Mouse (Mus musculus) liver, adult 2 months (tissue): ENCODE data around the gene Lef1. TPM values are rescaled to one million over a fixed set of nuclear protein-coding genes. Genes with fewer than 3 reads are reported as not detected.

Source experiments
- DNase-seq: peaks from one replicate; pipeline ENCODE4 v3.0.0-alpha.2; 2011; ENCODE audit warnings: low read depth, low spot score; ENCODE audit errors: extremely low read depth
- H3K27ac ChIP-seq: fragments of 200-500 bp; replicated peaks from 2 replicates; pipeline ENCODE4 v1.5.1; 2012; ENCODE audit warnings: low read depth, mild to moderate bottlenecking, control low read depth, inconsistent platforms, low read length; ENCODE audit not compliant: insufficient read depth
- H3K27me3 ChIP-seq: fragments of 200-500 bp; 2 replicates; pipeline ENCODE4 v1.6.1; 2012; ENCODE audit warnings: mild to moderate bottlenecking, moderate library complexity, low read length, inconsistent platforms; ENCODE audit not compliant: control insufficient read depth, insufficient read depth
- H3K36me3 ChIP-seq: fragments of 200-500 bp; 2 replicates; pipeline ENCODE4 v1.6.1; 2012; ENCODE audit warnings: low read length, inconsistent platforms; ENCODE audit not compliant: control insufficient read depth, insufficient read depth
- H3K4me1 ChIP-seq: fragments of 200-500 bp; 2 replicates; pipeline ENCODE4 v1.6.1; 2011; ENCODE audit warnings: low read length; ENCODE audit not compliant: control insufficient read depth, insufficient read depth
- H3K4me3 ChIP-seq: fragments of 200-500 bp; 2 replicates; pipeline ENCODE4 v1.5.1; 2011; ENCODE audit warnings: low read depth, mild to moderate bottlenecking, control low read depth, low read length, moderate library complexity; ENCODE audit not compliant: insufficient read depth
- H3K79me2 ChIP-seq: fragments of 200-500 bp; 2 replicates; pipeline ENCODE4 v1.6.1; 2012; ENCODE audit warnings: inconsistent platforms, mild to moderate bottlenecking, low read length, moderate library complexity; ENCODE audit not compliant: control insufficient read depth, insufficient read depth
- H3K9ac ChIP-seq: fragments of 200-500 bp; 2 replicates; pipeline ENCODE4 v1.6.1; 2012; ENCODE audit warnings: low read depth, mild to moderate bottlenecking, control low read depth, inconsistent platforms, low read length
- CTCF ChIP-seq: fragments of 200-500 bp; IDR thresholded peaks from 2 replicates; pipeline ENCODE4 v1.5.1; 2011; ENCODE audit warnings: low read depth, low read length, control low read depth
- POLR2A ChIP-seq: fragments of 200-500 bp; IDR thresholded peaks from 2 replicates; pipeline ENCODE4 v1.6.1; 2011; ENCODE audit warnings: low read length, control low read depth; ENCODE audit not compliant: insufficient read depth; ENCODE audit errors: extremely low read depth
- WGBS: fragments of 180-500 bp; shearing (Covaris S2); methylation state at CpG from one replicate; pipeline ENCODE4 v1.1.7; 2018; 5-methylcytosine and 5-hydroxymethylcytosine counted together
- polyA plus RNA-seq: library from polyadenylated mRNA; depleted of rRNA; stranded (reverse); fragments of >200 nt; gene quantifications from 2 replicates; pipeline ENCODE4 v1.2.3, GENCODE M21; 2012; rRNA removed
- total RNA-seq: library from RNA; depleted of rRNA; stranded (reverse); fragments of >200 nt; gene quantifications from 2 replicates; pipeline ENCODE4 v1.2.3, GENCODE M21; 2014; rRNA removed

The Lef1 gene
- total RNA-seq (0.20 and 0.37 TPM in 2 replicates), polyA plus RNA-seq (0.12 and 0.45 TPM in 2 replicates)

GRCm38 (mm10) chr3:131110191-131111150 lies at the start of gene Lef1:
Gene Lef1 (plus strand): TSS chr3:131110471.
- no peak for DNase-seq
- H3K79me2 ChIP-seq = no peaks in the 10 kb centered on the region
- TF ChIP-seq CTCF (no peak), POLR2A (no peak)
- H3K36me3 ChIP-seq = no peaks in the 10 kb centered on the region
- H3K27me3 ChIP-seq = peaks cover 41% of the 10 kb centered on the region
- H3K27ac ChIP-seq = no peak within 1 kb of the TSS
- WGBS = 1% methylated on average over 66 of the region's 69 CpGs
- peaks cover 8% of the 10 kb centered on the region for H3K4me1 ChIP-seq
- peak within 1 kb of the TSS; percentile 43; the same call in 1 of the 2 replicates for H3K4me3 ChIP-seq
- H3K9ac ChIP-seq = no peak within 1 kb of the TSS

GRCm38 (mm10) chr3:131065001-131065400 lies 45.3 kb upstream of the Lef1 start:
- Histone ChIP-seq H3K27ac (no peak overlapping the region), H3K4me1 (no peaks in the 10 kb centered on the region), H3K4me3 (no peak overlapping the region), H3K9ac (no peak overlapping the region), H3K27me3 (no peaks in the 10 kb centered on the region), H3K79me2 (no peaks in the 10 kb centered on the region), H3K36me3 (no peaks in the 10 kb centered on the region)
- no peak for TF ChIP-seq CTCF
- no peak for TF ChIP-seq POLR2A
- DNase-seq = no peak
- WGBS = 86% methylated on average over 9 of the region's 9 CpGs

GRCm38 (mm10) chr3:131066171-131066570 lies 44.1 kb upstream of the Lef1 start:
- TF ChIP-seq POLR2A (no peak), CTCF (no peak)
- 38% methylated on average over 8 of the region's 8 CpGs for WGBS

GRCm38 (mm10) chr3:131068000-131068399 lies 42.3 kb upstream of the Lef1 start:
- Histone ChIP-seq H3K27me3 (no peaks in the 10 kb centered on the region), H3K4me3 (no peak overlapping the region), H3K4me1 (no peaks in the 10 kb centered on the region), H3K9ac (no peak overlapping the region), H3K36me3 (no peaks in the 10 kb centered on the region), H3K27ac (no peak overlapping the region), H3K79me2 (no peaks in the 10 kb centered on the region)
- WGBS = 87% methylated on average over 5 of the region's 5 CpGs
- TF ChIP-seq CTCF = no peak
- TF ChIP-seq POLR2A = no peak
- no peak for DNase-seq

More at GRCm38 (mm10) chr3:131066171-131066570, 44.1 kb upstream of the Lef1 start:
- no peak for DNase-seq
- Histone ChIP-seq H3K9ac (no peak overlapping the region), H3K27ac (no peak overlapping the region), H3K4me3 (no peak overlapping the region), H3K79me2 (no peaks in the 10 kb centered on the region), H3K27me3 (no peaks in the 10 kb centered on the region), H3K36me3 (no peaks in the 10 kb centered on the region), H3K4me1 (no peaks in the 10 kb centered on the region)

- no peak for DNase-seq
- Histone ChIP-seq H3K4me1 (no peaks in the 10 kb centered on the region), H3K4me3 (no peak overlapping the region), H3K36me3 (no peaks in the 10 kb centered on the region), H3K27ac (no peak overlapping the region), H3K79me2 (no peaks in the 10 kb centered on the region), H3K9ac (no peak overlapping the region), H3K27me3 (no peaks in the 10 kb centered on the region)
- 74% methylated on average over 7 of the region's 7 CpGs for WGBS
- no peak for TF ChIP-seq CTCF
- TF ChIP-seq POLR2A = no peak
Observed at GRCm38 (mm10) chr3:131070210-131070609, 40.1 kb upstream of the Lef1 start.

- H3K27me3 ChIP-seq = no peaks in the 10 kb centered on the region
- H3K27ac ChIP-seq = no peak overlapping the region
- 85% methylated on average over 4 of the region's 4 CpGs for WGBS
- H3K79me2 ChIP-seq = no peaks in the 10 kb centered on the region
- DNase-seq = no peak
- H3K9ac ChIP-seq = no peak overlapping the region
- H3K4me3 ChIP-seq = no peak overlapping the region
- no peaks in the 10 kb centered on the region for H3K36me3 ChIP-seq
- H3K4me1 ChIP-seq = no peaks in the 10 kb centered on the region
- no peak for TF ChIP-seq POLR2A
- no peak for TF ChIP-seq CTCF
Observed at GRCm38 (mm10) chr3:131072661-131073060, 37.6 kb upstream of the Lef1 start.
